Mouse (Mus musculus) kidney, embryonic 15.5 days (tissue): ENCODE measurements at regions not wholly inside any gene's neighbourhood (a gene's known extent, or its start where the extent isn't known, plus 50 kb on each side); places are given as distances from the start of the nearest gene placed in this dataset.
"Not testable (repeated sequence)": the region's sequence is repeated elsewhere in the genome, so short reads cannot be mapped to it uniquely, and the experiment has no call there.

Experiments used
- ATAC-seq: fragments of 200-750 bp; cut with Nextera tagmentation; replicated peaks from 2 replicates; pipeline ENCODE4 v1.8.0; 2017; ENCODE audit warnings: moderate TSS enrichment; ENCODE audit not compliant: low FRiP score
- H3K27ac ChIP-seq: fragments of 300-500 bp; sonication (generic); 2 replicates; pipeline ENCODE4 v1.5.1; 2015; ENCODE audit warnings: mild to moderate bottlenecking, inconsistent platforms
- H3K27me3 ChIP-seq: fragments of 300-500 bp; sonication (generic); 2 replicates; pipeline ENCODE4 v1.6.1; 2015; ENCODE audit warnings: inconsistent platforms
- H3K36me3 ChIP-seq: fragments of 300-500 bp; sonication (generic); 2 replicates; pipeline ENCODE4 v1.6.1; 2015; ENCODE audit warnings: inconsistent platforms
- H3K4me1 ChIP-seq: fragments of 300-500 bp; sonication (generic); 2 replicates; pipeline ENCODE4 v1.6.1; 2015; ENCODE audit warnings: inconsistent platforms
- H3K4me2 ChIP-seq: fragments of 300-500 bp; sonication (generic); 2 replicates; pipeline ENCODE4 v1.6.1; 2015; ENCODE audit warnings: moderate library complexity, mild to moderate bottlenecking, inconsistent platforms
- H3K4me3 ChIP-seq: fragments of 300-500 bp; sonication (generic); replicated peaks from 2 replicates; pipeline ENCODE4 v1.5.1; 2015; ENCODE audit warnings: mild to moderate bottlenecking, inconsistent platforms
- H3K9ac ChIP-seq: fragments of 300-500 bp; sonication (generic); 2 replicates; pipeline ENCODE4 v1.6.1; 2015; ENCODE audit warnings: mild to moderate bottlenecking, inconsistent platforms
- H3K9me3 ChIP-seq: fragments of 300-500 bp; sonication (generic); replicated peaks from 2 replicates; pipeline ENCODE4 v1.6.1; 2016; ENCODE audit warnings: inconsistent platforms
- WGBS: fragments of 180-500 bp; shearing (Covaris S2); methylation state at CpG from one replicate; pipeline ENCODE4 v1.1.7; 2015; ENCODE audit warnings: mixed read lengths; 5-methylcytosine and 5-hydroxymethylcytosine counted together

DNA sequence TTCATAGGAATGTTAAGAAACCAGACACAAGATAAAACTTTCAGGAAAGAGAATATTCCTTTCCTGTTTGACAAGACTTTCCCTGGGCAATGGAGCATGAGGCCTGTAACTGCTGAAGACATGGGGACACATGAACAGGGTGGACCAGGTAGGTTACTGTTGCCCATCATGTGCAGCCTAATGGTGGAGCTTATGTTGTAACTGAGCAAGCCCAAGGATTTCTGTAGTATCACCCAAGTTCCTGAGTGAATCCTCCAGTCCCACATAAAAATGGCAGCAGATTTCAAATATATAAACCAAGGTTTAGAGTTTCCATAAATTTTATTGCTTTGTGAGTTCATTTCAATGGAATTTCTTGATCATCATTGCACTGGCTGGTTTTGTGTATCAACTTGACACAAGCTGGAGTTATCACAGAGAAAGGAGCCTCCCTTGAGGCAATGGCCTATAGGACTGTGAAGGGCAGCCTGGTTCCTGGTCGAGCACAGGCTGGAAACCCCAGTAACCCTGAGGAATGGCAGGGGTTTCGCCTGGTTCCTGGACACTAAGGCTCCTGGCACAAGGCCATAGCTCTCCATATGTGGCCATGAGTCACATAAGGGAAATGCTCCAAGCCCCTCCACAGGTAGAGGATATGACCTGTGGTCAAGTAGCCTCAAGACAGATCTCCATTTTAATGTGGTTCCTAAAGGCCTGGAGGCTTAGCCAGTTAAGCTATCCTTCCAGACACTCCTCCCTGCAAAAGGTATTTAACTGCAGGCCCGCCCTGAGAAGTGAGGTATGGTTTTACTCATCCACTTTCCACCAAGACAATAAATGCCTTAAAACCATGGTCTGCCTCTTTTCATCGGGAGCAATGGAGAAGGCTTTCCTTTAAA is 92.9 kb upstream of the Pfn2 start:
- Histone ChIP-seq H3K36me3 (no peaks in the 10 kb centered on the region), H3K9me3 (no peaks in the 10 kb centered on the region), H3K4me2 (no peak overlapping the region), H3K27ac (no peak overlapping the region), H3K4me3 (no peak overlapping the region), H3K9ac (no peak overlapping the region), H3K4me1 (no peaks in the 10 kb centered on the region), H3K27me3 (no peaks in the 10 kb centered on the region)
- WGBS, result 79% methylated on average over 4 of the region's 4 CpGs
- no peak for ATAC-seq

DNA sequence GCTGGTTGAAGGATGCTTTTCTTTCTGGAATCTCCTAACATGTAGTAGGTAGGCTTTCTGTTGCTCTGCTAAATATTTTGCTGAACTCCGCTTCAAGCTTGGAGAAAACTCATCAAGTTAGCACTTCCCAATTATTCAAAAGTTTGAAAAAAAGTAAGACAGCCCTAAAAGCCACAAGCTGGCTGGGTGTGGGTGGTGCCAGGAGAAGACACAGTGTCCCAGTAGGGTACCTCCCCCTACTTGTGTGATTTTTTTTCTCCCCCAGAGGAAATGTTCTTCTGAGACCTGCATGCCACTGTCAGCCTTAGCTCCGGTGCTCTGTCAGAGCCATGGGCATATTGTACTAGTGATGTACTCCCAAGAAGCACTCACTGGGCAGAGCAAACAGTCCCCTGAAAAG is 96.8 kb upstream of the Pfn2 start:
- ATAC-seq, result no peak
- Histone ChIP-seq H3K4me1 (no peaks in the 10 kb centered on the region), H3K27me3 (no peaks in the 10 kb centered on the region), H3K4me3 (no peak overlapping the region), H3K9ac (no peak overlapping the region), H3K36me3 (no peaks in the 10 kb centered on the region), H3K4me2 (no peak overlapping the region), H3K9me3 (no peaks in the 10 kb centered on the region), H3K27ac (no peak overlapping the region)
- 77% methylated on average over 2 of the region's 2 CpGs for WGBS

DNA sequence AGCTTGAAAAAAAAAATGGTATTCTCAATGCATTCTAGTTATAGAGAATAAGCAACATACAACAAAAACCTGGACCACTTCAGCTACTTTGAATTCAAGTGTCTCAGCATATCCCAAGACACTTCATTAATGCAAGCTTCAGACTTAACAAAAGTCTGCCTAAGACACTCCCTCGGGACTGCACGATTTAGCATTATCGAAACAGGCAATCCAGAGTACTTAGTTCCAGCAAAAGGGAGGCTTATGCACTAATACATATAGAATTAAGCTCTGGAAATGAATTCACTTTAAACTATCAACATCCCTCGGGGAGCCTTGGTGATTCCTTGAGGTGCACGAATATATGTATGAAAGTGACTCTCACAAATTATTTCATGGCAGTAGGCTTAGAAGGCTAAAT is 97.9 kb upstream of the Pfn2 start:
- Histone ChIP-seq H3K9ac (no peak overlapping the region), H3K4me2 (no peak overlapping the region), H3K9me3 (no peaks in the 10 kb centered on the region), H3K4me3 (no peak overlapping the region), H3K27ac (no peak overlapping the region), H3K27me3 (no peaks in the 10 kb centered on the region), H3K36me3 (no peaks in the 10 kb centered on the region), H3K4me1 (no peaks in the 10 kb centered on the region)
- WGBS, result 86% methylated on average over 5 of the region's 5 CpGs
- no peak for ATAC-seq

DNA sequence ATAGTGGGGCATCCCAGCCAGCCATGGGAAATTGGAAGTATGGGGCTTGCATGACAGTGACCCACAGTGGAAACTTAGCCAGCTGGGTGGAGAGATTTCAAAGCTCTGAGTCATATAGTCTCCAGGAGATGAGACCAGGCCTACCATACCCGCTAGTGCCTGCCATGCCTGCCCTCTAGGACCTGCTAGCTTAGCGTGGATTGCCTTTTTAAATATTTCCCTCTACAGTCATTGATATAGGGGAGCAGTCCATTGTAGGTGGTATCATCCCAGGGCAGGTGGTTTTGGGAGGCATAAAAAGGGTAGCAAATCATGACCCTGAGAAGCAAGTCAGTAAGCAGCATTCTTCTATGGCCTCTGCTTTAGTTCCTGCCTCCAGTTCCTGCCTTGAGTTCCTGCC is 99.5 kb upstream of the Pfn2 start:
- H3K9ac ChIP-seq, result no peak overlapping the region
- no peak for ATAC-seq
- no peaks in the 10 kb centered on the region for H3K9me3 ChIP-seq
- H3K27me3 ChIP-seq, result no peaks in the 10 kb centered on the region
- no peaks in the 10 kb centered on the region for H3K4me1 ChIP-seq
- H3K27ac ChIP-seq, result no peak overlapping the region
- 92% methylated on average over 2 of the region's 2 CpGs for WGBS
- H3K4me2 ChIP-seq, result no peak overlapping the region
- H3K36me3 ChIP-seq, result no peaks in the 10 kb centered on the region
- no peak overlapping the region for H3K4me3 ChIP-seq

DNA sequence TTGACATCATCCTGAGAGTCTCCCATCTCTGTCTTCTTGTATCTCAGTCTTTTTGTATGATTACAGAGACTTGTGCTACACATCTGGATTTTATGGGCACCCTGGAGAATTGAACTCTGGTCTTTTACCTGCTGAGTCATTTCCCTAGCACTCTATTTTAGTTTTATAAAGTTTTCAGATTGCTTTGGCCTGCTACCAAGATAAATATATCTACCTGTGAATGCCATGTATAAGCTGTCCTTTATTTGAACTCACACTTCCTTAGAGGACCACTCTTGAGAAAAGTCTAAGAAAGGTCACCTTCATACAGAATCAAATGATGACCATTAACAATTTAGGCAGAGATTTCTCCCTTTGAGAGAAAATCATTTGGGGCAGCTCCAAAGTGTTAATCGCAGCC is 100.8 kb upstream of the Pfn2 start:
- whole genome bisulfite sequencing, result 82% methylated on average over 1 of the region's 1 CpGs

DNA sequence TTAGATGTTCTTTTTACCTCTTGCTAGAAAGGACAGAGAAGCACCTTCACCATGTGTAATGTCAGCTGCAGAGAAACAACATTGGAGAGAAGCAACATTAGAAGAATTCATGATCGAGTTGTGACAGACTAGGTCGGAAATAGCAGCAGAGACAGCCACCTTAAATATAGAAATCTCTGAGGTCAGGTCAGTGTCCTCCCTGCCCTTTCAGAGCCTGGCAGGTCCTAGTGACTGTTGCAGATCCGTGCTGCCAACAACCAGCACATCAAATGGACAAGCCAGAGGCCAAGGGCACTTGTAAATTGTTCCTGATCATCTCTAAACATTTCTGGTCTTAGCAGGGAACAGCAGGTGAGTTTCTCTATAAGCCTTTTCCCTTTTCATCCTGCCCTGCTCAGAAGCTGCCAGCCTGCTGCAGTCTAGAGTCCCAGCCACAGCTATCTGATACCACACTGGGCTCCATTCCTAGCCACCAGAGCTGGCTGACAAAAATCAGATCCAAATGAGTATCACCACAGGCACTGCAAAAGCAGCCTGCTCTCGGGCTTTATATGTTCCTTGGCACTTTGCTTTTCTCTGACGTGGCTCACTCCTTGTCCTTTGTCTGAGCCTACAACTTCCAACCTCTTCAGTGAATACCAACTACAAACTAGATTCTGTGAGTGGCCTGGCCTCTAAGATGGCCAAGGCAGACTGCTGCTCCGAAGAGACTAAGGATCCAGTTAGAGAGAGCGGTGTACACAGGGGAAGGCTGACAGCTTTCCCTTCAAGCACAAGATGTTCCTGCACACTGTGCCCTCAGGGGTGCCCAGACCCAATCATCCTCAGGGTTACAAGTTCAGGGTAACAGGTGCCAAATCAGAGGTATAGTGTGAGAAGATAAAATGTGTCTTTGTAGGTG is 102.8 kb upstream of the Pfn2 start:
- H3K27me3 ChIP-seq, result no peaks in the 10 kb centered on the region
- no peaks in the 10 kb centered on the region for H3K36me3 ChIP-seq
- H3K27ac ChIP-seq, result no peak overlapping the region
- H3K9me3 ChIP-seq, result no peaks in the 10 kb centered on the region
- H3K9ac ChIP-seq, result no peak overlapping the region
- H3K4me3 ChIP-seq, result no peak overlapping the region
- whole genome bisulfite sequencing, result 67% methylated on average over 7 of the region's 7 CpGs
- no peak for ATAC-seq
- no peaks in the 10 kb centered on the region for H3K4me1 ChIP-seq
- H3K4me2 ChIP-seq, result no peak overlapping the region

More for the DNA sequence above, 100.8 kb upstream of the Pfn2 start:
- no peaks in the 10 kb centered on the region for H3K9me3 ChIP-seq
- no peak overlapping the region for H3K27ac ChIP-seq
- H3K9ac ChIP-seq, result no peak overlapping the region
- no peak overlapping the region for H3K4me2 ChIP-seq
- H3K27me3 ChIP-seq, result no peaks in the 10 kb centered on the region
- no peaks in the 10 kb centered on the region for H3K36me3 ChIP-seq
- no peaks in the 10 kb centered on the region for H3K4me1 ChIP-seq
- ATAC-seq, result no peak
- no peak overlapping the region for H3K4me3 ChIP-seq

DNA sequence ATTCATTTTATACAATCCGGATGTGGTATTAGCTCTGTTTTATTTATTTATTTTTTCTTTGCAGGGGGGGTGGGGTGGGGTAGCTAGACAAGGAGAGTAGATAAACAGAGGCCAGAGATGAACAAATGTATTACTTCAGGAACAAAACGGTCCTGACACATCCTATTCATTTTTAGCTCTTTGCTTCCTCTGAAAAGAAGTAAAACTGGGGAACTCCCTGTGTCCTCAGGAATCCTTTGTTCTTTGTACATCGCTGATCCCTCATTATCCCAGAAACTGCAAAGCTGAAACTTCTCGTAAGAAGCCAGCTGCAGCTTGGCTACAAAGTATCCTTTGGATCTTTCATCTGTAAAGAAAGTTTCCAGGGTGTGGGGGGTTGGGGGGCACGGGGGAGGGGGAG is 103.6 kb upstream of the Pfn2 start:
- Histone ChIP-seq H3K4me2 (no peak overlapping the region), H3K9me3 (no peaks in the 10 kb centered on the region), H3K4me1 (no peaks in the 10 kb centered on the region), H3K27me3 (no peaks in the 10 kb centered on the region), H3K4me3 (no peak overlapping the region), H3K9ac (no peak overlapping the region), H3K36me3 (no peaks in the 10 kb centered on the region), H3K27ac (no peak overlapping the region)
- 53% methylated on average over 5 of the region's 5 CpGs for WGBS
- ATAC-seq, result no peak

DNA sequence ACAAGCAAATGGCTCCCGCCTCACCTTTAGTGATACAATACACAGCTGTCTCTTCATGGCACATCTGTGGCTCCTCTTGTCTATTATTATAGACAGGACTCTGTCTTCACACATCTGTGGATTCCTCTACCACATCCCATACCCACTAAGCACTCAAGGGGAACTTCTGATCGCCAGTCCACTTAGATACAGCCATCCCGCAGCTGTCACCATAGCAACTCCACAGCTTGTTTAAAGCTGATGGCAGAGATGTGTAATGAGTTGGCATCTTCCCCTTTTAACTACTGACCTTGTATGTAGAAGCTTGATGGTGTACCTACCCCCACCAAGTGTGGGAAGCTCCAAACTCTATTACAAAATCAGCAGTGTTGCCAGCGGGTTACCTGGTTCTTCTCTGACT is 109.5 kb upstream of the Pfn2 start:
- H3K9ac ChIP-seq, result no peak overlapping the region
- no peak for ATAC-seq
- H3K9me3 ChIP-seq, result no peaks in the 10 kb centered on the region
- 86% methylated on average over 4 of the region's 4 CpGs for WGBS
- H3K36me3 ChIP-seq, result no peaks in the 10 kb centered on the region
- H3K4me3 ChIP-seq, result no peak overlapping the region
- no peaks in the 10 kb centered on the region for H3K27me3 ChIP-seq
- H3K4me1 ChIP-seq, result no peaks in the 10 kb centered on the region
- no peak overlapping the region for H3K27ac ChIP-seq
- H3K4me2 ChIP-seq, result no peak overlapping the region

DNA sequence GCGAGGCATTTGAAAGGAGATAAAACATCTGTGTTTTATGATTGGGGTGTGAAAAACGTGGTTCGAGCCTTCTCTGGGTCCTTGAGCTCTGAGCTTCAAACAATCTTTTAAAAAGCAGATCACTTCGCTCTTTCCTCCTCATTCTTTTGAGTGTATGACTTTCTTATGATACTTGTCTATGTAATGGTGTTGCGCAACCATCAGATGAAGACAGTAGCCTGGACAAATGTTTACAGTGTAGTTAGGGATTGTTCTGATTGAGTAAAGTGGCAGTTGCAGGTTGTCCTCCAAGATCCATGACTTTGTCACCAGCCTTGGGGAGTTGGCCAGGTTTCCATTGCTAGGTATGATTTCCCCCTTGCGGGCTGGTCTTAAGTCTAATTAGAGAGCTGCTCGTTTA is 116.1 kb upstream of the Pfn2 start:
- Histone ChIP-seq H3K9me3 (no peaks in the 10 kb centered on the region), H3K4me1 (no peaks in the 10 kb centered on the region), H3K9ac (no peak overlapping the region), H3K27me3 (no peaks in the 10 kb centered on the region), H3K36me3 (no peaks in the 10 kb centered on the region), H3K27ac (no peak overlapping the region), H3K4me2 (no peak overlapping the region), H3K4me3 (no peak overlapping the region)
- 88% methylated on average over 7 of the region's 7 CpGs for WGBS
- no peak for ATAC-seq

DNA sequence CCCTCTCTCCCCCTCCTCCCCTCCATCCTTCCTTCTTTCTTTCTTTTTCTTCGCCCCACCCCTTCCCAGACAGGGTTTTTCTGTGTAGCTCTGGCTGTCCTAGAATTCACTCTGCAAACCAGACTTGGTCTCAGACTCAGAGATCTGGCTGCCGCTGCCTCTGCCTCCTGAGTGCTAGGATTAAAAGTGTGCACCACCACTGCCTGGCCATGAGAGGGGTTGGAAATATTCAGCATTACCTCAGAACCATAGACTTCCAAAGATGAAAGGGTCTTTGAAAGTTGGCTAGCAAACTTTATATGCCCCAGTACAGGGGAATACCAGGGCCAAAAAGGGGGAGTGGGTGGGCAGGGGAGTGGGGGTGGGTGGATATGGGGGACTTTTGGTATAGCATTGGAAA is 122.7 kb upstream of the Pfn2 start:
- not testable (repeated sequence) for ATAC-seq, H3K27ac ChIP-seq, H3K4me3 ChIP-seq, H3K36me3 ChIP-seq, H3K9ac ChIP-seq, H3K27me3 ChIP-seq, H3K4me2 ChIP-seq, H3K9me3 ChIP-seq
- WGBS, result 83% methylated on average over 2 of the region's 2 CpGs
- H3K4me1 ChIP-seq, result peaks cover 23% of the 10 kb centered on the region

DNA sequence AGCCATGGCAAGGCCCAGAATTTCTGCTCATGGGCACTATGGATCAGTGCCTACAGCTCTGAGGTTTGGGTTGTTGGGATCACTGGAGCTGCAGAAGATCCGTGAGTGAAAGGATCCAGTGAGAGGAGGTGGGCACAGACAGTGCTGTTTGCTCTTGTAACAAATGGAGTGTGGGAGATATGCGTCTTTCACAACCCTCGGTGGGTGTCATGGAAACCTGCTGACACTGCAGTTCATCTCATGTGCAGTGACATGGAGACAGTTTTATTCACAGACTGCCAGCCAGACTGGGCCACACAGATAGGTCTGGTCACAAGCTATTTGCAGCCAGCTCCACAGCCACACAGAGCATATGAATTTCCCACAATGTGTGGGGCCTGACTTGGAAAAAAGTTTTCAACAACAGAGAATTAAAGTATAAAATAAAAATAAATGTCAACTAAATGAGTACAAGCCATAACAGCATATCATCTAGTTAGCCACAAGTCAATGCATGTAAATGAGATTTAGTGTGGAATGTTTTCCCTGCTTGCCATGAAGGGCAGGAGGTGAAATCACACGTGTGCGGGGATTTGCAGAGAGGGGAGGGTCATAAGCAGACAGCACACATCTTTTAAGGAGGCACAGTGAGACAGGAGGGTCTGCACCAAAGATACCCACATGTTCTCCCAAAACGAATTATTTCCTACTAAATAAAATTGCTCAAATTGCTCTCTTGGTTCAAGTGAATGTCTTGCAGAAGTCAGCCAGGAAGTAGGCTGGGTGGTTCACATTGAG is 124.8 kb upstream of the Pfn2 start:
- Histone ChIP-seq H3K4me3 (no peak overlapping the region), H3K27me3 (no peaks in the 10 kb centered on the region), H3K27ac (peak overlapping the region; percentile 51; the same call in 1 of the 2 replicates), H3K4me1 (peaks cover 23% of the 10 kb centered on the region), H3K4me2 (no peak overlapping the region), H3K9ac (no peak overlapping the region), H3K36me3 (no peaks in the 10 kb centered on the region), H3K9me3 (no peaks in the 10 kb centered on the region)
- 17% methylated on average over 6 of the region's 6 CpGs for WGBS
- peak; percentile 81 for ATAC-seq

DNA sequence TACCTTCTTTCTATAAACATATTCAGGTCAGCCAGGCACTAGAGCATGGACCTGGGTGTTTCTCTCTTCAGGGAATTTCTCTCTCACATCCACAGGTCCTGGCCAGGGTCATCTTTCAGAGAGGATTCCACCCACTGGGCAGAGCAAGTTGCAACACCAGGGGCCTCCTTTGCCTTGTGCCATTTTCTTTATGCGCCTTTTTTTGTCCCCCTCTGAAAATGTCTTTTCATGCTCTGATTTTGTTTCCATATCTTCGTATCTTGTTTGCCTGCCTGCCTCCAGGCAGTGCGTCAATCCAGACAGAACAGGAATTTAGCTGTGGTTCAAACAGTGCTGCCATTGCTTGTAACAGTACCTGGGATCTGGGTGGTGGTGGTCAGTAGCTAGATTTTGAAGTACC is 125.7 kb upstream of the Pfn2 start:
- Histone ChIP-seq H3K9me3 (no peaks in the 10 kb centered on the region), H3K4me3 (no peak overlapping the region), H3K27me3 (no peaks in the 10 kb centered on the region), H3K4me1 (peaks cover 23% of the 10 kb centered on the region), H3K27ac (0 out of 2 replicates have a peak overlapping the region, but pooled peaks have one; percentile 37), H3K4me2 (no peak overlapping the region), H3K9ac (no peak overlapping the region), H3K36me3 (no peaks in the 10 kb centered on the region)
- ATAC-seq, result no peak
- WGBS, result 61% methylated on average over 3 of the region's 3 CpGs
